Mouse (Mus musculus) cortical plate, adult 2 months (tissue): ENCODE results near the gene Ushbp1.

Experiments used
- CTCF ChIP-seq: fragments of 200-500 bp; IDR thresholded peaks from 2 replicates; pipeline ENCODE4 v1.5.1; 2011; ENCODE audit warnings: mild to moderate bottlenecking, control low read depth, low read length; ENCODE audit not compliant: insufficient read depth; ENCODE audit errors: extremely low read depth
- POLR2A ChIP-seq: fragments of 200-500 bp; IDR thresholded peaks from 2 replicates; pipeline ENCODE4 v1.6.1; 2011; ENCODE audit warnings: mild to moderate bottlenecking, low read length, control low read depth; ENCODE audit not compliant: insufficient read depth; ENCODE audit errors: extremely low read depth

GRCm38 (mm10) chr8:71374616-71375206 lies 20.9 kb downstream of the Ushbp1 start:
- TF ChIP-seq CTCF (no peak), POLR2A (no peak)
